Mouse (Mus musculus): ENCODE measurements around the gene Dpysl4.

- TF ChIP-seq POLR2A (IDR thresholded peaks at IDR 0.05; ENCODE audit: low read depth, low read length) (no peak), CTCF (IDR thresholded peaks at IDR 0.05; ENCODE audit: extremely low read depth, insufficient read depth, insufficient read length, insufficient replicate concordance) (no peak)
Observed at GRCm38 (mm10) chr7:139078181-139078580, 7.6 kb upstream of the Dpysl4 start.
